Mouse (Mus musculus) gastrocnemius, postnatal 25 days (tissue): ENCODE data around the gene Mxra7. TPM values are rescaled to one million over a fixed set of nuclear protein-coding genes. Genes with fewer than 3 reads are reported as not detected.

Source experiments
- DNase-seq: peaks from one replicate; pipeline ENCODE4 v3.0.0; 2022
- total RNA-seq, 2 experiments: library from RNA; stranded (reverse); gene quantifications; 1 replicate in 1 of 2; 2 replicates in 1 of 2; pipeline ENCODE4 v1.2.3; 2021

The Mxra7 gene
- total RNA-seq, 2 experiments from 2014 or later = 13.2 to 14.7 TPM

DNA sequence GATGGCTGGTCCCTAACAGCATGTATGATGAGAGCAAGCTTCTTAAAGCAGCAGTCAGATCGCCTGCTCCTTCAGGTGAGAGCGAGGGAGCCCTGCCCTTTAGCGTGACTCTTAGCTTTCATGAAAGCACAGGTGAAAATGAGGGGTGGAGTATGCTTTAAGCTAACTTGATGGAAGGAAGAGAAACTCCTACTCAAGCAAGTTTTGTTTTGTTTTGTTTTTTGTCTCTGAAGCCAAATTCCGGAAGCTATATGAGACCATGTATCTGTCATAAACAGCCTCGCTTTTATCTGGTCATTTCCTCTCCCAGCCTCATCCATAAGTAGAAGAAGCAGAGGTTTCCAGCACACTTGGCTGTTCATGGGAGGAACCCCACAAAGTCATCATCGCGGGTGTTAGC is 52.4 kb downstream of the Mxra7 start, which contains the start of gene St6galnac1:
Gene St6galnac1 (minus strand): TSS at position 101 of the 400 bp plus-strand sequence.
- DNase-seq = no peak

DNA sequence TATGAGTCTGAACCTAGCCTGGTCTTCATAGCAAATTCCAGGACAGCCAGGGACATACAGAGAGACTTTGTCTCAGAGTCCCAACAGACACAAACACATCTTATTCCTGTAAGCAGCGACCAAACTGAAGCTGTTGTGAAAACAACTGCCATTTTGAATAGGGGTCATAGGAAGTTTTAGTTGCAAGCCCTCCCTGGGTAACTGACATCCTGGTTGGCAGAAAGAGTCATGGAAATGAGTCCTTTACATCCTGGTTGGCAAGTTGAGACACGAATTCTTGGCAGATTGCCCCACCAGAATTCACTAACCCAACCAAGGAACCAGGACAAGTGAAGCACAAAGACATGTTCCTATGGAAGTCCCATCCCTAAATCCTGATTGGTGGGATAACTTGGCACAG is 54.6 kb downstream of the Mxra7 start:
- no peak for DNase-seq

DNA sequence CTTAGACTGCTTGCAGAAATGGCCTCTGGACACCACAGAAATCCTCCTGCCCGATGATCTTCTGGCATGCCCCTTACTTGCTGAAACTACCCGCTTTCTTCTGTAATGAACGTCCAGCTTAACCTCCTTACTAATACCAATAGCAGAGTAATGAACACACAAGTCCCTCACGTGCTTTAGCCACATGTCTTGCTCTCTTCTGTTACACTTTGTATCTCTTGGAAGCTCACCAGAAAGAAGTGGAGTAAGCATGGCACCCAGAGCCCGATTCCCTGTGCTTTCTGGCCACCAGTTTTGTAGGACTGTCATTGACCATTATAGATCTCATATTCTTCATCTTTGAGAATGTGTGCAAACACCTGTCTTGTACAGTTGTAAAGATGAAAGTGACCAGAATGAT is 58.0 kb downstream of the Mxra7 start:
- DNase-seq = no peak

DNA sequence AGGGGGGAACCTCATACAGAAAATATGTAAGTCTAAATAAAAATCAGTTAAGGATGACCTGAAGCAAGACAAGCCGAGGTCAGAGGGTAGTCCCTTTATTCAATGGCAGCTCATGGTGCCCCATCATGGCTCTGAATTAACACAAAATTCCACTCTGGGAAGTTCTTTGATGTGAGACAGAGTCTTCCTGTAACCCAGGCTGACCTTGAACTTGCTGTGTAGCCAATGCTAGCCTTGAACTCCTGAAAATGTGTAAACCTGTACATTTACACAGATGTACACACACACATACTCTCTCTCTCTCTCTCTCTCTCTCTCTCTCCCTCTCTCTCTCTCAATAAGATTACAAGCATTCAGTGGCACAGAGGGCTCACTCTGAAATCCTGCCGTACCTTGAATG is 62.9 kb downstream of the Mxra7 start:
- no peak for DNase-seq

DNA sequence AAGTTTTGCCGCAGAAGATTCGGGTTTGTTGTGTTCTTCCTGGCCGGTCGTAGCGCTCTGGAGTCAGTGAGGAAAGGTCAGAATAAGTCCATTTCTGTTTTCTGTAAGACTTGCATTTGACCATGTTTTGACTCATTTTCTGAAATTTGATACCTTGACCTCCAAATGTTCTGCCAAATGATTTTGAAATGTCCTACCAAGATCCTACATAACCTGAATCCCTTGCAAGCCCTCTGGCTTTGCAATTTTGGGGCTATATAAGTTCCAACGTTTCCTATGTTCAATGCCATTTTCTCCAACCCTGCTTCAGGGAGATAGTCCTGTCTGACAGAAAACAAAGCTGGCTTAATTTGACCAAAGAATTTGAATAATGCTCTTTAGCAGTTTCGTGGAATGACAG is 63.5 kb downstream of the Mxra7 start:
- DNase-seq = no peak

DNA sequence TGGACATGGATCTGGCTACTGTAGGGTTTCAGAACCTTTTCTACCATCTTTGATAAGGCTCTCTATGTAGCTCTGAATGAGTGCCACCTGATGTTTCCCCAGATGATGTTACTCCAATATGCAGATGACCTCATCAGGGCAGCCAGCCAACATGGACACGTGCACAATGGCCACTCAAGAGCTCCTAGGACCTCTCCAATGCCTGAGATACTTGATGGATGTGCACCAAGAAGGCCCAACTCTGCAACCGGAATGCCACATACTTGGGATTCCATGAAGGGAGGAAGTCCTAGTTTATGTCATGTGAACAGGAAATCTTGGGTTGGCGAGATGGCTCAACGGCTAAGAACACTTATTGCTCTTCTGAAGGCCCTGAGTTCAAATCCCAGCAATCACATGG is 72.7 kb downstream of the Mxra7 start:
- DNase-seq = no peak

DNA sequence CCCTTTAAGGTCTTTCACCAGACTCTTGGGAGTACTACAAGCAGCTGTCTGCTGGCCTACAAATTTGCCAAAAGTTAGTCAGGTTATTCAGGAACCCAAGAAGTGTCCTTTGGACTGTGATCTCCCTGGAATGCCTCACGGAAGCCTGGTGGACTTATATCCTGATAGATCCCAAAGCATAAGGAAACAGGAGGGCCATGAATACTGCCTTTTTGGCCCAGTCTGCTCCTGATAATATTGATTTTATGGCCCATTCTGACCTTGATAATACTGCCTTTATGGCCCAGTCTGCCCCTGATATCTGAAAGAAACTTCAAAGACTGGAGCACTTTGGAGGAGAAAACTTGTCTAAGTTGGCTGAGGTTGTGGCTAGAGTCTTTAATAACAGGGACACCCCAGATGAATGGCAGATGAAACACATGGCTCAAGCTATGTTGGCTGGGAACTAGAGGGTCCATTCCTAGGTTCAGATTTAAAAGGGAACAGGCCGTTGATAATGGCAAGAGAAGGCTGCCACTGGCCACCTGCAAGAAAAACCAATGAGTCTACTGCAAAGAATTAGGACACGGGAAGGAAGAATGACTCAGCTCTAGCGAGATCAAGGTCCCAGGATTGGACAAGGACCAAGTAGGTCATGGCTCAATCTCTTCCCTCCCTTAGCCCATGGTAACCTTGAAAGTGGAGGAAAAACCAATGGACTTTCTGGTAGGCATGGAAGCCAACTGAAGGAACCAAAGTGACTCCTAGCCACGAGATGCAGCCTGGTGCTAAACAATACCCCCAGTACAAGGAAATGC is 74.0 kb downstream of the Mxra7 start:
- DNase-seq = no peak

Other genes starting within 250 kb of the Mxra7 start
- 10 to 100 TPM; 17.9 to 20.4 TPM for gene Ube2o, start 246.6 kb downstream of the Mxra7 start, total RNA-seq
- not detected for gene Aanat, start 241.6 kb downstream of the Mxra7 start, total RNA-seq
- gene Rhbdf2, start 201.0 kb downstream of the Mxra7 start, total RNA-seq = 1 to 10 TPM; 6.3 to 7.5 TPM
- gene Prcd, start 174.5 kb downstream of the Mxra7 start, total RNA-seq = under 1 TPM in 1 of 2 experiments, not detected in 1; 0.35 TPM
- 10 to 100 TPM in 1 of 2 experiments, 1 to 10 TPM in 1; 7.5 to 14.7 TPM for gene Cygb, start 173.7 kb downstream of the Mxra7 start, total RNA-seq
- gene St6galnac1, start 52.5 kb downstream of the Mxra7 start, total RNA-seq = not detected
- gene Mettl23, start 15.2 kb upstream of the Mxra7 start, total RNA-seq = 10 to 100 TPM; 33.1 to 36.7 TPM
- gene Jmjd6, start 15.4 kb upstream of the Mxra7 start, total RNA-seq = 10 to 100 TPM; 20.6 to 22.1 TPM
- gene Mfsd11, start 24.4 kb upstream of the Mxra7 start, total RNA-seq = 10 to 100 TPM; 21.3 to 23.5 TPM
- gene Srsf2, start 25.0 kb upstream of the Mxra7 start, total RNA-seq = 10 to 100 TPM; 61.7 to 65.2 TPM
- gene Mgat5b, start 90.8 kb upstream of the Mxra7 start, total RNA-seq = under 1 TPM in 1 of 2 experiments, not detected in 1; 0.13 TPM